Comparison of ENCODE assay signal across 8 mouse cellular contexts in genomic region chr10:7667342-7667802, GRCm38 (mm10). TPM values are rescaled to one million over a fixed set of nuclear protein-coding genes. Genes with fewer than 3 reads are reported as not detected.
DNase-seq lines count a peak whose midpoint lies in the region; ATAC-seq and TF ChIP-seq lines count a peak whose summit lies in the region.

Nup43 (plus strand) TSS chr10:7667503.

- in situ Hi-C loops in ES-E14 (cut with MboI; ENCODE audit: low sequenced_read_pairs in 2 of 2, unreplicated experiment in 2 of 2): no loop called here

- H3K27me3 ChIP-seq in forebrain, embryonic 15.5 days: no peaks in the 10 kb centered on the region
- no peaks in the 10 kb centered on the region for H3K27me3 ChIP-seq in lung, embryonic 15.5 days

- H3K36me3 ChIP-seq in ES-E14 (ENCODE audit: control insufficient read depth, insufficient read depth, low read length, poor library complexity, severe bottlenecking): peaks cover 14% of the 10 kb centered on the region
- peaks cover 21% of the 10 kb centered on the region for H3K36me3 ChIP-seq in forebrain, embryonic 15.5 days
- H3K36me3 ChIP-seq in lung, embryonic 15.5 days: peaks cover 19% of the 10 kb centered on the region

- under 1% methylated on average over 24 of the region's 24 CpGs for WGBS in forebrain, embryonic 15.5 days
- WGBS in lung, embryonic 15.5 days: 0% methylated on average over 24 of the region's 24 CpGs

- H3K9me3 ChIP-seq in ES-E14 (ENCODE audit: control insufficient read depth, insufficient read depth, low read depth, low read length): no peaks in the 10 kb centered on the region
- no peaks in the 10 kb centered on the region for H3K9me3 ChIP-seq in forebrain, embryonic 15.5 days
- H3K9me3 ChIP-seq in lung, embryonic 15.5 days: no peaks in the 10 kb centered on the region

- DNase-seq in ES-E14 (ENCODE audit: low read depth, low spot score): peak; percentile 90
- DNase-seq in cerebellum, adult 11-12 months: peak; percentile 86
- peak; percentile 91 to 93 for DNase-seq in heart, postnatal 36 days
- DNase-seq in layer of hippocampus, adult 8-10 months (ENCODE audit: low spot score in 2 of 2): peak; percentile 85 to 89
- DNase-seq in ovary, adult 18-20 months (ENCODE audit: low spot score): peak; percentile 84
- DNase-seq in thymus, postnatal 0 days (ENCODE audit: low spot score): peak; percentile 94

- H3K4me2 ChIP-seq in forebrain, embryonic 15.5 days (replicated peaks): peak within 1 kb of the TSS; percentile 67
- peak within 1 kb of the TSS; percentile 71 for H3K4me2 ChIP-seq in lung, embryonic 15.5 days

- H3K4me1 ChIP-seq in ES-E14 (ENCODE audit: control insufficient read depth in 2 of 2, insufficient read depth in 2 of 2, low read length in 2 of 2, poor library complexity in 1 of 2): peaks cover 0 to 2% of the 10 kb centered on the region in 2 experiments; a peak in 2 of 4 replicates
- peaks cover 17% of the 10 kb centered on the region for H3K4me1 ChIP-seq in forebrain, embryonic 15.5 days
- peaks cover 18% of the 10 kb centered on the region for H3K4me1 ChIP-seq in lung, embryonic 15.5 days

- peak within 1 kb of the TSS; percentile 86 for H3K27ac ChIP-seq in ES-E14 (ENCODE audit: insufficient read depth, low read depth, low read length, poor library complexity, severe bottlenecking)
- peak within 1 kb of the TSS; percentile 62 for H3K27ac ChIP-seq in forebrain, embryonic 15.5 days (replicated peaks)
- peak within 1 kb of the TSS; percentile 90 for H3K27ac ChIP-seq in lung, embryonic 15.5 days

- peak within 1 kb of the TSS; percentile 97 for H3K9ac ChIP-seq in ES-E14 (ENCODE audit: insufficient read depth, low read depth, low read length, poor library complexity, severe bottlenecking)
- H3K9ac ChIP-seq in forebrain, embryonic 15.5 days (replicated peaks): peak within 1 kb of the TSS; percentile 57
- H3K9ac ChIP-seq in lung, embryonic 15.5 days: peak within 1 kb of the TSS; percentile 80

- peak within 1 kb of the TSS; percentile 99 for H3K4me3 ChIP-seq in ES-E14 (ENCODE audit: insufficient read depth in 1 of 2, low read depth in 1 of 2, low read length in 2 of 2, poor library complexity in 1 of 2, severe bottlenecking in 1 of 2)
- H3K4me3 ChIP-seq in forebrain, embryonic 15.5 days: peak within 1 kb of the TSS; percentile 71
- H3K4me3 ChIP-seq in lung, embryonic 15.5 days: peak within 1 kb of the TSS; percentile 92

- intact Hi-C loops in heart, postnatal 36 days (cut with DNase I): no loop called here

- ATAC-seq in forebrain, embryonic 15.5 days (replicated peaks): peak; percentile 87
- ATAC-seq in lung, embryonic 15.5 days (ENCODE audit: borderline replicate concordance, extremely low read depth, low FRiP score, low TSS enrichment): peak; percentile 83; the same call in 1 of the 2 replicates

TF ChIP-seq in ES-E14, 5 proteins besides CTCF, POLR2A, EP300 and RAD21:
- TF ChIP-seq ZC3H11A (IDR thresholded peaks at IDR 0.05; ENCODE audit: borderline replicate concordance, low read depth, low read length) (no peak), HCFC1 (IDR thresholded peaks at IDR 0.05; ENCODE audit: borderline replicate concordance, insufficient read depth, low read length) (peak; percentile 50; the same call in 1 of the 2 replicates)
TF ChIP-seq in ES-E14: peak in this region for 1.

RNA-seq across cellular contexts. Expression of gene Nup43, which starts in this region (rescaled TPM):
- 58.6 and 81.1 TPM in 2 replicates for total RNA-seq in ES-E14 (2012; rRNA removed)
- 39.1 and 41.1 TPM in 2 replicates for polyA plus RNA-seq in forebrain, embryonic 15.5 days (2015; fragmentation: Nextera tagmentation; extraction: Ambion mirVana)
- total RNA-seq in heart, postnatal 36 days (2021): 1 to 10 TPM; 5.3 to 5.5 TPM
- total RNA-seq in layer of hippocampus, adult 8-10 months (2022): 1 to 10 TPM; 5.8 to 9.9 (median 7.7) TPM
- 57.2 and 59.6 TPM in 2 replicates for polyA plus RNA-seq in lung, embryonic 15.5 days (2015; fragmentation: Nextera tagmentation; extraction: Ambion mirVana)
- 41.7 and 42.0 TPM in 2 replicates for polyA plus RNA-seq in thymus, postnatal 0 days (2015; fragmentation: Nextera tagmentation; extraction: Ambion mirVana)

Comparison
In these comparisons a context has a peak if more than half of its experiments do, and no peak if none do; other contexts are left out.
1. Peak in every context shown above with its lines: DNase-seq, ATAC-seq, H3K4me3 ChIP-seq and H3K27ac ChIP-seq.